Mouse (Mus musculus) embryo, embryonic 10 days (tissue): ENCODE results near the gene Gm11099.

Experiments
- DNase-seq: peaks from one replicate; pipeline ENCODE4 v3.0.0-alpha.2; 2015; ENCODE audit warnings: low spot score

Gene Gm11099

GRCm38 (mm10) chr2:58859134-58859533 lies at the start of gene Gm11099:
Gene Gm11099 (plus strand): TSS chr2:58859434.
- no peak for DNase-seq

- DNase-seq: no peak
Observed at GRCm38 (mm10) chr2:58812941-58813340, 46.3 kb upstream of the Gm11099 start.

GRCm38 (mm10) chr2:58828910-58829600 lies 30.2 kb upstream of the Gm11099 start:
- DNase-seq: peak; percentile 5

GRCm38 (mm10) chr2:58829981-58830742 lies 29.1 kb upstream of the Gm11099 start:
- peak; percentile 12 for DNase-seq

- DNase-seq: no peak
Observed at GRCm38 (mm10) chr2:58832253-58832980, 26.8 kb upstream of the Gm11099 start.

- no peak for DNase-seq
Observed at GRCm38 (mm10) chr2:58841021-58841420, 18.2 kb upstream of the Gm11099 start.

GRCm38 (mm10) chr2:58842443-58842842 lies 16.8 kb upstream of the Gm11099 start:
- DNase-seq: no peak

GRCm38 (mm10) chr2:58844499-58844898 lies 14.7 kb upstream of the Gm11099 start:
- no peak for DNase-seq

GRCm38 (mm10) chr2:58879876-58880275 lies 20.6 kb downstream of the Gm11099 start:
- DNase-seq: no peak

GRCm38 (mm10) chr2:58905057-58905456 lies 45.8 kb downstream of the Gm11099 start:
- no peak for DNase-seq

- peak; percentile 21 for DNase-seq
Observed at GRCm38 (mm10) chr2:58906814-58907516, 47.7 kb downstream of the Gm11099 start.

GRCm38 (mm10) chr2:58912339-58912738 lies 53.1 kb downstream of the Gm11099 start:
- no peak for DNase-seq

- no peak for DNase-seq
Observed at GRCm38 (mm10) chr2:58918351-58918750, 59.1 kb downstream of the Gm11099 start.

- DNase-seq: no peak
Observed at GRCm38 (mm10) chr2:58925551-58925950, 66.3 kb downstream of the Gm11099 start.

GRCm38 (mm10) chr2:58941361-58941760 lies 82.1 kb downstream of the Gm11099 start:
- DNase-seq: no peak

GRCm38 (mm10) chr2:58948796-58949195 lies 89.6 kb downstream of the Gm11099 start:
- DNase-seq: no peak

- DNase-seq: no peak
Observed at GRCm38 (mm10) chr2:58952101-58952500, 92.9 kb downstream of the Gm11099 start.

- no peak for DNase-seq
Observed at GRCm38 (mm10) chr2:58956351-58956750, 97.1 kb downstream of the Gm11099 start.

GRCm38 (mm10) chr2:58956770-58957300 lies 97.6 kb downstream of the Gm11099 start:
- DNase-seq: peak; percentile 14
